Mouse (Mus musculus) midbrain, embryonic 12.5 days (tissue): ENCODE measurements around the gene Pum2. TPM values are rescaled to one million over a fixed set of nuclear protein-coding genes. Genes with fewer than 3 reads are reported as not detected.
"Not testable (repeated sequence)": the region's sequence is repeated elsewhere in the genome, so short reads cannot be mapped to it uniquely, and the experiment has no call there.

ENCODE experiments used
- ATAC-seq: fragments of 200-750 bp; cut with Nextera tagmentation; 2 replicates; pipeline ENCODE4 v1.8.0; 2017; ENCODE audit warnings: low read depth, moderate TSS enrichment, moderate library complexity; ENCODE audit not compliant: low FRiP score
- H3K27ac ChIP-seq: fragments of 300-500 bp; sonication (generic); replicated peaks from 2 replicates; pipeline ENCODE4 v1.5.1; 2016; ENCODE audit warnings: mild to moderate bottlenecking
- H3K27me3 ChIP-seq: fragments of 300-500 bp; sonication (generic); 2 replicates; pipeline ENCODE4 v1.6.1; 2016; ENCODE audit warnings: mild to moderate bottlenecking
- H3K36me3 ChIP-seq: fragments of 300-500 bp; sonication (generic); 2 replicates; pipeline ENCODE4 v1.6.1; 2016
- H3K4me1 ChIP-seq: fragments of 300-500 bp; sonication (generic); 2 replicates; pipeline ENCODE4 v1.6.1; 2016
- H3K4me2 ChIP-seq: fragments of 300-500 bp; sonication (generic); replicated peaks from 2 replicates; pipeline ENCODE4 v1.6.1; 2016; ENCODE audit warnings: mild to moderate bottlenecking, moderate library complexity
- H3K4me3 ChIP-seq: fragments of 300-500 bp; sonication (generic); 2 replicates; pipeline ENCODE4 v1.5.1; 2016; ENCODE audit warnings: mild to moderate bottlenecking
- H3K9ac ChIP-seq: fragments of 300-500 bp; sonication (generic); replicated peaks from 2 replicates; pipeline ENCODE4 v1.6.1; 2016; ENCODE audit warnings: mild to moderate bottlenecking, moderate library complexity
- H3K9me3 ChIP-seq: fragments of 300-500 bp; sonication (generic); 2 replicates; pipeline ENCODE4 v1.6.1; 2016; ENCODE audit warnings: mild to moderate bottlenecking
- WGBS: fragments of 180-500 bp; shearing (Covaris S2); methylation state at CpG from one replicate; pipeline ENCODE4 v1.1.7; 2016; 5-methylcytosine and 5-hydroxymethylcytosine counted together
- polyA plus RNA-seq: library from polyadenylated mRNA; unstranded; fragments of >200 nt; fragmentation: Nextera tagmentation; extraction: Ambion mirVana; gene quantifications from 2 replicates; pipeline ENCODE4 v1.2.1, GENCODE M21; 2016

Gene Pum2
- polyA plus RNA-seq, 1 experiment from 2014 or later = 73.3 TPM

GRCm38 (mm10) chr12:8650027-8650426 lies 23.9 kb upstream of the Pum2 start:
- not testable (repeated sequence) for H3K9me3 ChIP-seq, H3K4me3 ChIP-seq, ATAC-seq, H3K4me1 ChIP-seq, H3K27me3 ChIP-seq, H3K9ac ChIP-seq, H3K36me3 ChIP-seq, H3K4me2 ChIP-seq, H3K27ac ChIP-seq
- WGBS = 66% methylated on average over 3 of the region's 3 CpGs

GRCm38 (mm10) chr12:8656596-8656995 lies 17.3 kb upstream of the Pum2 start:
- Histone ChIP-seq H3K9ac (no peak overlapping the region), H3K9me3 (no peaks in the 10 kb centered on the region), H3K27me3 (no peaks in the 10 kb centered on the region), H3K36me3 (no peaks in the 10 kb centered on the region), H3K4me2 (no peak overlapping the region), H3K4me3 (no peak overlapping the region), H3K27ac (no peak overlapping the region), H3K4me1 (no peaks in the 10 kb centered on the region)
- no peak for ATAC-seq
- WGBS = 95% methylated on average over 4 of the region's 4 CpGs

- 75% methylated on average over 10 of the region's 10 CpGs for WGBS
- Histone ChIP-seq H3K4me1 (no peaks in the 10 kb centered on the region), H3K4me2 (no peak overlapping the region), H3K36me3 (no peaks in the 10 kb centered on the region), H3K9ac (no peak overlapping the region), H3K4me3 (no peak overlapping the region), H3K27me3 (no peaks in the 10 kb centered on the region), H3K9me3 (no peaks in the 10 kb centered on the region), H3K27ac (no peak overlapping the region)
- ATAC-seq = no peak
Observed at GRCm38 (mm10) chr12:8657116-8657515, 16.8 kb upstream of the Pum2 start.

- no peak for ATAC-seq
- Histone ChIP-seq H3K9ac (no peak overlapping the region), H3K4me1 (no peaks in the 10 kb centered on the region), H3K27me3 (no peaks in the 10 kb centered on the region), H3K36me3 (no peaks in the 10 kb centered on the region), H3K4me2 (no peak overlapping the region), H3K27ac (no peak overlapping the region), H3K4me3 (no peak overlapping the region), H3K9me3 (no peaks in the 10 kb centered on the region)
- WGBS = 94% methylated on average over 6 of the region's 6 CpGs
Observed at GRCm38 (mm10) chr12:8657629-8658366, 16.1 kb upstream of the Pum2 start.

GRCm38 (mm10) chr12:8659406-8660279 lies 14.3 kb upstream of the Pum2 start:
- Histone ChIP-seq H3K4me1 (no peaks in the 10 kb centered on the region), H3K4me2 (no peak overlapping the region), H3K36me3 (no peaks in the 10 kb centered on the region), H3K9ac (no peak overlapping the region), H3K27me3 (no peaks in the 10 kb centered on the region), H3K4me3 (no peak overlapping the region), H3K9me3 (no peaks in the 10 kb centered on the region), H3K27ac (no peak overlapping the region)
- no peak for ATAC-seq
- 89% methylated on average over 15 of the region's 15 CpGs for WGBS

- no peak overlapping the region for H3K27ac ChIP-seq
- no peaks in the 10 kb centered on the region for H3K9me3 ChIP-seq
- H3K4me2 ChIP-seq = no peak overlapping the region
- H3K36me3 ChIP-seq = no peaks in the 10 kb centered on the region
- no peak for ATAC-seq
- no peaks in the 10 kb centered on the region for H3K27me3 ChIP-seq
- H3K9ac ChIP-seq = no peak overlapping the region
- WGBS = 65% methylated on average over 3 of the region's 3 CpGs
- H3K4me3 ChIP-seq = no peak overlapping the region
- no peaks in the 10 kb centered on the region for H3K4me1 ChIP-seq
Observed at GRCm38 (mm10) chr12:8661747-8662146, 12.2 kb upstream of the Pum2 start.

GRCm38 (mm10) chr12:8662175-8662574 lies 11.8 kb upstream of the Pum2 start:
- H3K36me3 ChIP-seq = no peaks in the 10 kb centered on the region
- no peak for ATAC-seq

GRCm38 (mm10) chr12:8662721-8663120 lies 11.2 kb upstream of the Pum2 start:
- H3K27ac ChIP-seq = no peak overlapping the region
- H3K4me1 ChIP-seq = no peaks in the 10 kb centered on the region
- 81% methylated on average over 4 of the region's 4 CpGs for WGBS
- no peak for ATAC-seq
- no peaks in the 10 kb centered on the region for H3K27me3 ChIP-seq
- no peaks in the 10 kb centered on the region for H3K9me3 ChIP-seq
- H3K36me3 ChIP-seq = no peaks in the 10 kb centered on the region
- H3K9ac ChIP-seq = no peak overlapping the region
- H3K4me3 ChIP-seq = no peak overlapping the region
- H3K4me2 ChIP-seq = no peak overlapping the region

More at GRCm38 (mm10) chr12:8662175-8662574, 11.8 kb upstream of the Pum2 start:
- Histone ChIP-seq H3K4me3 (no peak overlapping the region), H3K4me2 (no peak overlapping the region), H3K9ac (no peak overlapping the region), H3K27me3 (no peaks in the 10 kb centered on the region), H3K27ac (no peak overlapping the region), H3K9me3 (no peaks in the 10 kb centered on the region), H3K4me1 (no peaks in the 10 kb centered on the region)
- 77% methylated on average over 2 of the region's 2 CpGs for WGBS

- H3K27me3 ChIP-seq = no peaks in the 10 kb centered on the region
- no peak overlapping the region for H3K4me2 ChIP-seq
- no peak for ATAC-seq
- WGBS = 91% methylated on average over 4 of the region's 4 CpGs
- H3K27ac ChIP-seq = no peak overlapping the region
- no peaks in the 10 kb centered on the region for H3K36me3 ChIP-seq
- H3K4me1 ChIP-seq = no peaks in the 10 kb centered on the region
- H3K4me3 ChIP-seq = no peak overlapping the region
- no peak overlapping the region for H3K9ac ChIP-seq
- H3K9me3 ChIP-seq = no peaks in the 10 kb centered on the region
Observed at GRCm38 (mm10) chr12:8667473-8668255, 6.3 kb upstream of the Pum2 start.

GRCm38 (mm10) chr12:8669421-8669820 lies 4.5 kb upstream of the Pum2 start:
- Histone ChIP-seq H3K9ac (no peak overlapping the region), H3K36me3 (no peaks in the 10 kb centered on the region), H3K27ac (no peak overlapping the region), H3K9me3 (no peaks in the 10 kb centered on the region), H3K4me2 (no peak overlapping the region), H3K27me3 (no peaks in the 10 kb centered on the region), H3K4me1 (peaks cover 7% of the 10 kb centered on the region; the same call in 1 of the 2 replicates), H3K4me3 (no peak overlapping the region)
- ATAC-seq = no peak
- WGBS = 81% methylated on average over 4 of the region's 4 CpGs

GRCm38 (mm10) chr12:8669846-8670245 lies 4.1 kb upstream of the Pum2 start:
- H3K36me3 ChIP-seq = no peaks in the 10 kb centered on the region
- 89% methylated on average over 3 of the region's 3 CpGs for WGBS

More at GRCm38 (mm10) chr12:8669846-8670245, 4.1 kb upstream of the Pum2 start:
- ATAC-seq = no peak
- no peak overlapping the region for H3K4me2 ChIP-seq
- H3K9me3 ChIP-seq = no peaks in the 10 kb centered on the region
- peaks cover 7% of the 10 kb centered on the region; the same call in 1 of the 2 replicates for H3K4me1 ChIP-seq
- no peaks in the 10 kb centered on the region for H3K27me3 ChIP-seq
- H3K27ac ChIP-seq = no peak overlapping the region
- H3K9ac ChIP-seq = no peak overlapping the region
- H3K4me3 ChIP-seq = no peak overlapping the region
